Mouse (Mus musculus) heart, embryonic 11.5 days (tissue): ENCODE data around the gene Xpo4. TPM values are rescaled to one million over a fixed set of nuclear protein-coding genes. Genes with fewer than 3 reads are reported as not detected.

ENCODE experiments used
- ATAC-seq: fragments of 200-750 bp; cut with Nextera tagmentation; replicated peaks from 2 replicates; pipeline ENCODE4 v1.8.0; 2017; ENCODE audit warnings: moderate library complexity; ENCODE audit not compliant: insufficient number of reproducible peaks, low FRiP score, low TSS enrichment
- H3K27ac ChIP-seq: fragments of 300-500 bp; sonication (generic); 2 replicates; pipeline ENCODE4 v1.5.1; 2014; ENCODE audit warnings: mild to moderate bottlenecking, low read depth, low read length
- H3K27me3 ChIP-seq: fragments of 300-500 bp; sonication (generic); 2 replicates; pipeline ENCODE4 v1.6.1; 2014; ENCODE audit warnings: mild to moderate bottlenecking, low read length, mixed read lengths; ENCODE audit not compliant: control insufficient read depth, insufficient read depth
- H3K36me3 ChIP-seq: fragments of 300-500 bp; sonication (generic); 2 replicates; pipeline ENCODE4 v1.6.1; 2014; ENCODE audit warnings: mild to moderate bottlenecking, low read length, moderate library complexity, mixed read lengths; ENCODE audit not compliant: control insufficient read depth, insufficient read depth
- H3K4me1 ChIP-seq: fragments of 300-500 bp; sonication (generic); 2 replicates; pipeline ENCODE4 v1.6.1; 2014; ENCODE audit warnings: low read length; ENCODE audit not compliant: control insufficient read depth, insufficient read depth
- H3K4me2 ChIP-seq: fragments of 300-500 bp; sonication (generic); 2 replicates; pipeline ENCODE4 v1.6.1; 2014; ENCODE audit warnings: mild to moderate bottlenecking, moderate library complexity
- H3K4me3 ChIP-seq: fragments of 300-500 bp; sonication (generic); 2 replicates; pipeline ENCODE4 v1.5.1; 2014; ENCODE audit warnings: low read depth, low read length
- H3K9ac ChIP-seq: fragments of 300-500 bp; sonication (generic); 2 replicates; pipeline ENCODE4 v1.6.1; 2014; ENCODE audit warnings: mild to moderate bottlenecking, low read depth, low read length, moderate library complexity
- H3K9me3 ChIP-seq: fragments of 300-500 bp; sonication (generic); replicated peaks from 2 replicates; pipeline ENCODE4 v1.6.1; 2016; ENCODE audit warnings: low read length; ENCODE audit not compliant: control insufficient read depth
- WGBS: fragments of 180-500 bp; shearing (Covaris S2); extraction: QIAGEN DNeasy Blood & Tissue Kit; methylation state at CpG from one replicate; pipeline ENCODE4 v1.1.7; 2014; ENCODE audit not compliant: insufficient replicate concordance; 5-methylcytosine and 5-hydroxymethylcytosine counted together
- polyA plus RNA-seq: library from polyadenylated mRNA; unstranded; fragments of >200 nt; fragmentation: Nextera tagmentation; extraction: Ambion mirVana; gene quantifications from 2 replicates; pipeline ENCODE4 v1.2.1, GENCODE M21; 2014

The Xpo4 gene
- polyA plus RNA-seq, 1 experiment from 2014 or later, result 23.7 TPM

- Histone ChIP-seq H3K27me3 (no peaks in the 10 kb centered on the region), H3K4me2 (peak within 1 kb of the TSS; percentile 77), H3K9me3 (peaks cover 5% of the 10 kb centered on the region), H3K4me1 (peaks cover 5% of the 10 kb centered on the region; the same call in 1 of the 2 replicates), H3K27ac (peak within 1 kb of the TSS; percentile 3; the same call in 1 of the 2 replicates), H3K9ac (peak within 1 kb of the TSS; percentile 77), H3K36me3 (peaks cover 5% of the 10 kb centered on the region), H3K4me3 (peak within 1 kb of the TSS; percentile 62)
- peak; percentile 97 for ATAC-seq
- 9% methylated on average over 35 of the region's 35 CpGs for whole genome bisulfite sequencing
Observed at GRCm38 (mm10) chr14:57571155-57572133, 93.8 kb downstream of the Xpo4 start, which contains the start of gene Eef1akmt1. Eef1akmt1 (minus strand) TSS chr14:57571612.

GRCm38 (mm10) chr14:57565626-57566025 lies 99.6 kb downstream of the Xpo4 start:
- Histone ChIP-seq H3K9ac (no peak overlapping the region), H3K4me1 (peaks cover 2% of the 10 kb centered on the region; the same call in 1 of the 2 replicates), H3K4me2 (no peak overlapping the region), H3K9me3 (no peaks in the 10 kb centered on the region), H3K27me3 (no peaks in the 10 kb centered on the region), H3K36me3 (no peaks in the 10 kb centered on the region), H3K27ac (no peak overlapping the region), H3K4me3 (no peak overlapping the region)
- ATAC-seq, result no peak
- 81% methylated on average over 6 of the region's 6 CpGs for WGBS

- WGBS, result 90% methylated on average over 1 of the region's 1 CpGs
- no peaks in the 10 kb centered on the region for H3K27me3 ChIP-seq
- H3K36me3 ChIP-seq, result no peaks in the 10 kb centered on the region
- no peak overlapping the region for H3K4me3 ChIP-seq
- no peak overlapping the region for H3K27ac ChIP-seq
- no peak overlapping the region for H3K4me2 ChIP-seq
- no peak overlapping the region for H3K9ac ChIP-seq
- ATAC-seq, result no peak
- no peaks in the 10 kb centered on the region for H3K9me3 ChIP-seq
- no peaks in the 10 kb centered on the region for H3K4me1 ChIP-seq
Observed at GRCm38 (mm10) chr14:57556922-57557321, 108.3 kb downstream of the Xpo4 start.

GRCm38 (mm10) chr14:57555471-57556070 lies 109.7 kb downstream of the Xpo4 start:
- Histone ChIP-seq H3K4me3 (no peak overlapping the region), H3K27ac (no peak overlapping the region), H3K4me1 (no peaks in the 10 kb centered on the region), H3K4me2 (no peak overlapping the region), H3K36me3 (no peaks in the 10 kb centered on the region), H3K9me3 (no peaks in the 10 kb centered on the region), H3K9ac (no peak overlapping the region), H3K27me3 (no peaks in the 10 kb centered on the region)
- no peak for ATAC-seq
- 82% methylated on average over 7 of the region's 7 CpGs for WGBS

GRCm38 (mm10) chr14:57554434-57554833 lies 110.8 kb downstream of the Xpo4 start:
- H3K4me1 ChIP-seq, result no peaks in the 10 kb centered on the region
- 85% methylated on average over 5 of the region's 5 CpGs for WGBS
- ATAC-seq, result no peak

GRCm38 (mm10) chr14:57552945-57553344 lies 112.3 kb downstream of the Xpo4 start:
- H3K4me3 ChIP-seq, result no peak overlapping the region
- no peak for ATAC-seq
- H3K9me3 ChIP-seq, result no peaks in the 10 kb centered on the region
- no peak overlapping the region for H3K9ac ChIP-seq
- no peak overlapping the region for H3K4me2 ChIP-seq
- no peaks in the 10 kb centered on the region for H3K4me1 ChIP-seq
- H3K27ac ChIP-seq, result no peak overlapping the region
- no peaks in the 10 kb centered on the region for H3K36me3 ChIP-seq
- H3K27me3 ChIP-seq, result no peaks in the 10 kb centered on the region

More at GRCm38 (mm10) chr14:57554434-57554833, 110.8 kb downstream of the Xpo4 start:
- H3K27ac ChIP-seq, result no peak overlapping the region
- H3K36me3 ChIP-seq, result no peaks in the 10 kb centered on the region
- no peak overlapping the region for H3K4me3 ChIP-seq
- no peaks in the 10 kb centered on the region for H3K27me3 ChIP-seq
- no peak overlapping the region for H3K9ac ChIP-seq
- H3K9me3 ChIP-seq, result no peaks in the 10 kb centered on the region
- H3K4me2 ChIP-seq, result no peak overlapping the region

- Histone ChIP-seq H3K4me1 (no peaks in the 10 kb centered on the region), H3K27me3 (peaks cover 2% of the 10 kb centered on the region; the same call in 1 of the 2 replicates), H3K4me3 (no peak overlapping the region), H3K9me3 (no peaks in the 10 kb centered on the region), H3K36me3 (no peaks in the 10 kb centered on the region), H3K9ac (no peak overlapping the region), H3K27ac (no peak overlapping the region), H3K4me2 (no peak overlapping the region)
- no peak for ATAC-seq
- WGBS, result 73% methylated on average over 5 of the region's 5 CpGs
Observed at GRCm38 (mm10) chr14:57547062-57547461, 118.2 kb downstream of the Xpo4 start.

- Histone ChIP-seq H3K4me2 (no peak overlapping the region), H3K27ac (no peak overlapping the region), H3K9ac (no peak overlapping the region), H3K9me3 (no peaks in the 10 kb centered on the region), H3K36me3 (no peaks in the 10 kb centered on the region), H3K4me1 (no peaks in the 10 kb centered on the region), H3K27me3 (peaks cover 3% of the 10 kb centered on the region; the same call in 1 of the 2 replicates), H3K4me3 (no peak overlapping the region)
- no peak for ATAC-seq
- 22% methylated on average over 13 of the region's 13 CpGs for WGBS
Observed at GRCm38 (mm10) chr14:57546557-57547021, 118.6 kb downstream of the Xpo4 start.
